Mouse (Mus musculus): Measurements from ENCODE around the gene Tmem203. TPM values are rescaled to one million over a fixed set of nuclear protein-coding genes. Genes with fewer than 3 reads are reported as not detected.

Tmem203 gene
- total and polyA plus RNA-seq, 3 experiments = 21.2 to 28.3 (median 21.5) TPM

DNA sequence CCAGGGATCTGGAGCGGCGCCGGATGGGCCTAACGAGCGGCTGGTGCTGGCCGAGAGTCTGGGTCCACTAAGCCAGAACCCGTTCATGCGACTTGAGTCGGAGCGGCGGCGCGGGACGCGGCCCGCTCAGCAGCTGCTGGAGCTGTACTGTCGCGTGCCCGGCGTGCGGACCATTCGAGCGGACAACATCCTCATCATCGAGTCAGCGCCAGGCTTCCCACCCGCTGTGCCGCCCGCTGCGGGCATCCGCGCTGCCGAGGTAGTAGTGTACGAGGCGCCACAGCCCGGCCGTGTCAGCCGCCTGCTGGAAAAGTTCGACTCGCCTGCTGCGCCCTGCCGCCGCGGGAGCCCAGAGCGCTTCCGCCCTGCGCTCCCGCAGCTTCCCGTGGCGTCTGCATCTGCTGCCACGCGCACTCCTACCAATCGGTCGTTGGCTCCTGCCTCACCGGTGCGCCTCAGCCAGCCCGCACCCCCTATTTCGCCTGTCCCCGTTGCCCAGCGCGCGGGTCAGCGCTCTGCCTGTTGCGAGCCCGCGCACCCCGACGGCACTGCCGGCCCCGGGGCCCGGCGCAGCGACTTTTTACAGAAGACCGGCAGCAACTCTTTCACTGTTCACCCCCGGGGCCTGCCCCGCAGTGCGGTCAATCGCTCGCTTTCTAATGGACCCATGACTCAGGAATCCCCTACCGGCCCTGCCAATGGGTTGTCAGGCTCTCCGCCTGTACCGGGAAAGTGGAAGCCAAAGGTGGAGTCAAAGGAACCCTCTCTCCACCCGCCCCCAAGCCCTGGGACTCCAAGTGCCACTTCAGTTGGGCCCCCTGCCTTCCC lies 7.8 kb downstream of the Tmem203 start:
- dilution Hi-C loops (cut with MboI; ENCODE audit: extremely low pct_ligation_motif_present, extremely low pct_unique_long_range_greater_than_20kb, low sequenced_read_pairs) = no loop called here

DNA sequence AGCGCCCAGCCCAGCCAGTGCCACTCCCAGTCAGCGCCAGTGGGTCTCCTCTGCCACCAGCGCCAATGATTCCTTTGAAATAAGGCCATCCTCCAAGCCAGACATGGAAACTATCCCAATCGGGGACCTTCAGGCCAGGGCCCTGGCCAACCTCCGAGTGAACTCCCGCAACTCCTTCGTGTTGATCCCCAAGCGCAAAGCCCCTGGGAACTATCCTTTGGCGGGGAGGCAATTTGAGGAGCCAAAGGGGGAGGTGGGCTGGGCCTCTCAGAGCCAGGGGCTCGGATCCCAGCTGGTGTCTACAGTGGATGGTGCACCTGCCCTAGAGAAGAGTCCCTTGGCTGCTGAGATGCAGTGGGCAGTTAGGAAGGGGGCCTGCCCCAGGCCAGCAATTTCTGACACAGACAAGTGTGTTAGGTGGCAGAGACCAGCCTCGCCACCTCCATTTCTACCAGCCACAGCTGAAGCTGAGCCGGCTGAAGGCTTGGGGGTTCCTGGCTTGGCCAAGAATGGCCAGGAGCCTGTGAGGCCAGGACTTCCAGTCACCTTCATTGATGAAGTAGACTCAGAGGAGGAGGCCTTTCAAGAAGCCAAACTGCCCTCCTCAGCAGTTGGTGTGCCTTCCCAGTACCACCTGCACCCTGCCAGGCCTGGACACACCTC lies 8.5 kb downstream of the Tmem203 start:
- in situ Hi-C loops (cut with MboI; ENCODE audit: low pct_ligation_motif_present, low pct_unique_long_range_greater_than_20kb, low sequenced_read_pairs) (no loop called here), dilution Hi-C loops (cut with MboI; ENCODE audit: extremely low pct_ligation_motif_present, extremely low pct_unique_long_range_greater_than_20kb, low sequenced_read_pairs) (no loop called here)
- Histone ChIP-seq H3K27ac (ENCODE audit: insufficient read depth, low read depth) (no peak overlapping the region), H3K79me2 (replicated peaks; ENCODE audit: control insufficient read depth, extremely low read depth, insufficient read depth, poor library complexity, severe bottlenecking) (peaks cover 5% of the 10 kb centered on the region; the same call in 1 of the 2 replicates), H3K9ac (ENCODE audit: insufficient read depth, low read depth) (peak overlapping the region; percentile 72; the same call in 1 of the 2 replicates), H3K27me3 (replicated peaks) (no peaks in the 10 kb centered on the region), H3K4me3 (replicated peaks in 1 of 3; ENCODE audit: low read depth in 2 of 3, low read length in 2 of 3, poor library complexity in 1 of 3) (peak overlapping the region; percentile 80 to 86 (median 83)), H3K4me2 (ENCODE audit: insufficient read depth, low read depth, poor library complexity, severe bottlenecking) (peak overlapping the region; percentile 48), H3K4me1 (ENCODE audit: control insufficient read depth in 1 of 2, insufficient read depth in 2 of 2) (peaks cover 23 to 60% of the 10 kb centered on the region in 2 experiments), H3K9me3 (replicated peaks; ENCODE audit: low read length) (no peaks in the 10 kb centered on the region), H3K36me3 (replicated peaks in 1 of 2; ENCODE audit: control insufficient read depth in 1 of 2, insufficient read depth in 1 of 2, low read length in 1 of 2) (peaks cover 0 to 16% of the 10 kb centered on the region in 2 experiments)
- TF ChIP-seq NRF1 (IDR thresholded peaks at IDR 0.05; ENCODE audit: low read depth, low read length) = no peak
- no peak for TF ChIP-seq CTCF (conservative IDR thresholded peaks at IDR 0.05 in 1 of 2, IDR thresholded peaks at IDR 0.05 in 1 of 2; ENCODE audit: low read depth in 2 of 2, low read length in 2 of 2)
- no peak for TF ChIP-seq BHLHE40 (IDR thresholded peaks at IDR 0.05; ENCODE audit: low read depth, low read length)
- TF ChIP-seq RCOR1 (conservative IDR thresholded peaks at IDR 0.05; ENCODE audit: low read depth, low read length) = no peak
- TF ChIP-seq SIN3A (IDR thresholded peaks at IDR 0.05; ENCODE audit: low read length) = no peak
- no peak for TF ChIP-seq POLR2A (IDR thresholded peaks at IDR 0.05; ENCODE audit: low read depth, low read length)
- TF ChIP-seq SMC3 (IDR thresholded peaks at IDR 0.05; ENCODE audit: low read depth, low read length) = no peak
- no peak for TF ChIP-seq ELF1 (IDR thresholded peaks at IDR 0.05; ENCODE audit: low read depth, low read length)
- no peak for TF ChIP-seq UBTF (IDR thresholded peaks at IDR 0.05; ENCODE audit: low read depth, low read length)
- no peak for TF ChIP-seq GABPA (IDR thresholded peaks at IDR 0.05; ENCODE audit: insufficient replicate concordance, low read depth, low read length)
- no peak for TF ChIP-seq ZKSCAN1 (IDR thresholded peaks at IDR 0.05; ENCODE audit: borderline replicate concordance, low read depth, low read length)
- TF ChIP-seq CHD1 (IDR thresholded peaks at IDR 0.05; ENCODE audit: low read depth, low read length) = no peak
- TF ChIP-seq MAX (IDR thresholded peaks at IDR 0.05; ENCODE audit: low read length) = no peak
- no peak for TF ChIP-seq ZC3H11A (IDR thresholded peaks at IDR 0.05; ENCODE audit: low read depth, low read length)
- no peak for TF ChIP-seq MAFK (IDR thresholded peaks at IDR 0.05; ENCODE audit: insufficient replicate concordance, low read length)
- no peak for DNase-seq (ENCODE audit: extremely low read depth)

More for the DNA sequence above, 7.8 kb downstream of the Tmem203 start:
- Histone ChIP-seq H3K36me3 (replicated peaks in 1 of 2; ENCODE audit: control insufficient read depth in 1 of 2, insufficient read depth in 1 of 2, low read length in 1 of 2) (peaks cover 0 to 9% of the 10 kb centered on the region in 2 experiments), H3K9me3 (replicated peaks; ENCODE audit: low read length) (no peaks in the 10 kb centered on the region), H3K79me2 (replicated peaks; ENCODE audit: control insufficient read depth, extremely low read depth, insufficient read depth, poor library complexity, severe bottlenecking) (peaks cover 5% of the 10 kb centered on the region; the same call in 1 of the 2 replicates), H3K4me1 (ENCODE audit: control insufficient read depth in 1 of 2, insufficient read depth in 2 of 2) (peaks cover 23 to 52% of the 10 kb centered on the region in 2 experiments), H3K4me2 (ENCODE audit: insufficient read depth, low read depth, poor library complexity, severe bottlenecking) (peak overlapping the region; percentile 48), H3K4me3 (replicated peaks in 1 of 3; ENCODE audit: low read depth in 2 of 3, low read length in 2 of 3, poor library complexity in 1 of 3) (peak overlapping the region; percentile 80 to 86 (median 83)), H3K9ac (ENCODE audit: insufficient read depth, low read depth) (peak overlapping the region; percentile 72), H3K27ac (ENCODE audit: insufficient read depth, low read depth) (0 out of 2 replicates have a peak overlapping the region, but pooled peaks have one; percentile 8), H3K27me3 (replicated peaks) (no peaks in the 10 kb centered on the region)
- no peak for DNase-seq (ENCODE audit: extremely low read depth)
- in situ Hi-C loops (cut with MboI; ENCODE audit: low pct_ligation_motif_present, low pct_unique_long_range_greater_than_20kb, low sequenced_read_pairs) = no loop called here
- TF ChIP-seq CHD2 (IDR thresholded peaks at IDR 0.05; ENCODE audit: low read length) (no peak), ELF1 (IDR thresholded peaks at IDR 0.05; ENCODE audit: low read depth, low read length) (peak; percentile 37), RAD21 (IDR thresholded peaks at IDR 0.05; ENCODE audit: low read depth, low read length) (no peak), NELFE (IDR thresholded peaks at IDR 0.05; ENCODE audit: low read depth, low read length) (peak; percentile 4; the same call in 1 of the 2 replicates), NRF1 (IDR thresholded peaks at IDR 0.05; ENCODE audit: low read depth, low read length) (no peak), UBTF (IDR thresholded peaks at IDR 0.05; ENCODE audit: low read depth, low read length) (peak; percentile 77; the same call in 1 of the 2 replicates), MXI1 (IDR thresholded peaks at IDR 0.05; ENCODE audit: low read depth, low read length) (0 out of 2 replicates have a peak, but pooled peaks have one; percentile 16), KAT2A (IDR thresholded peaks at IDR 0.05; ENCODE audit: insufficient replicate concordance, low read length) (no peak), POLR2AphosphoS2 (IDR thresholded peaks at IDR 0.05; ENCODE audit: low read depth, low read length) (no peak), BHLHE40 (IDR thresholded peaks at IDR 0.05; ENCODE audit: low read depth, low read length) (peak; percentile 53)
